Mouse (Mus musculus) heart, postnatal 25 days (tissue): ENCODE results near the gene Snrnp48. TPM values are rescaled to one million over a fixed set of nuclear protein-coding genes. Genes with fewer than 3 reads are reported as not detected.

ENCODE experiments used
- DNase-seq: peaks from one replicate; pipeline ENCODE4 v3.0.0; 2022; ENCODE audit warnings: low spot score
- intact Hi-C: fragments of 180-260 bp; cut with DNase I; formaldehyde crosslinking; loops from one replicate; pipeline ENCODE4 v1.15.1; 2025
- total RNA-seq, 2 experiments: library from RNA; stranded (reverse); gene quantifications; 2 replicates each; pipeline ENCODE4 v1.2.3; 2021

Gene Snrnp48
- total RNA-seq = 10 to 100 TPM in 1 of 2 experiments, 1 to 10 TPM in 1; 9.7 to 10.3 TPM

DNA sequence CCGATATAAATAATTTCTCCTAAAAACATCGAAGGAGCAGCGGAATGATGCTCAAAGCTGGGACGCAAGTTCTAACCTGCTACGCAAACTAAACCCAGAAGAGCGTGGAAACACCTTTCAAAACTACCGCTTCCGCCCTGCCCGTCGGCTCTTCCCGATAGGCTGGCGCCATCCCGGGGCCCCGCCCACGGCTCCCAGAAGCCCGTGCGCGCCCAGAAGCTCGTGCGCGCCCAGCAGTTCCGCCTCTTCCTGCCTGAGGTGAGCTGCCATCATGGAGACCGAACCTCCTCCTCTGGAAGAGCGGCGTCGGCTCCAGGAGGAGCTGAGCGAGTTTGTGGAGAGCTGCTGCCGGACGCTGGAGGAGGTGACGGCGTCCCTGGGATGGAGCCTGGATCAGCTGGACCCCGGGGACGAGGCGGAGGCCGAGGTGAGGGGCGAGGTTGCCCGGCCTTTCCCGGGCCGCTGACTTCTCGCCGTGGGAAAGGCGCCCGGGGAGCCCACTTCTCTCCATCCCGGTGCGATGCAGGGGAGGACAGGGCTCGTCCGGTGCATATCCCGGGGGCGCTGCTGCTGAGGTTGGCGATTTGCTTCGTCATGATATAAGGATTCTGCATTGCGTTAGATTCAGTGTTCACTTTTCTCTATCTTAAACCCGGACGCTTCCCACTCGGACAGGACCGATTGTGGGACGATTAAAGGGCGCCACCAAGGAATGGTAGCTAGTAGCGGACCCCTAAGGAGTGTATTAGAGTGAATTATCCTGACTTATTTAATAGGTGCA is at the start of gene Snrnp48:
TSS of gene Snrnp48 (plus strand) at position 237 of the 781 bp plus-strand sequence.
- peak; percentile 79 for DNase-seq
- intact Hi-C loops = loop anchor here (5.0 to 10.0 kb wide), 3 partner anchors 142 to 773 kb away; partner anchors contain the start of genes Bmp6 and Ssr1

GRCm38 (mm10) chr13:38155523-38155922 is 49.2 kb upstream of the Snrnp48 start:
- no peak for DNase-seq
- intact Hi-C loops = no loop called here

DNA sequence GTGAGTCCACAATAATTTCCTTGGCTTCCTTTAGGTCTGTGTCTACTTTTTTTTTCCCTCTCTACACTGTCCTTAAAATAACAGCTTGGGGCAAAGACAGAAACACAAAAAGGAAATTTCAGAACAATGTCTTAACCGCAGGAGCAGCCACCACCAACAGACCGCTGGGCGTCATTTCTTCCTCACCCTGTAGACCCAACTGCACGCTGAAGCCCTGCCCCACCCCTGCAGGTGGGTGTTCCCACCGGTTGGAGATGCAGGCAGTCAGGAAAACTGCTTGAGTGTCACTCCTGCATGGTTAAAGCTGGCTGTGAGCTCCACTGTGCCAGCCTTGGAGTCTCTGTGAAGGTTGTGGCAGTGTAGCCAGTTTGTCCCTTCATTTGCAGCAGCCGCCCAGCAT is 47.1 kb upstream of the Snrnp48 start:
- intact Hi-C loops = no loop called here
- DNase-seq = no peak

DNA sequence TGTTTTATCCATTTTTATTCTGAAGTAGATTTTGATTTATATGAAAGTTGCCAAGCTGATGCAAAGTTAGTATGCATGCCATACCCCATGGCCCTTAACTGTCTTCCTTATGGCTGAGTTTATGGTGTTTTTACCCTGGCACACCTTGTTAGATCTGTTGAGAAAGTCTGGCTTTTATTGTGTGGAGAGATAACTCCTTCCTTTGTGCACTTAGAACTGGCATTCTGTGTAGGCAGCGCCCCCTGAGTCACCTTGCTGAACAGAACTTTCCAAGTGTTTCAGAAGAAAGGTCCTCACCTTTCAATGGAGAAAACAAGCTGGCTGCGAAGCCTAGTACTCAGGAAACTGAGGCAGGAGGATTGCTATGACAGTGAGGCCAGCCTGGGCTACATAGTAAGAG is 42.7 kb upstream of the Snrnp48 start:
- no peak for DNase-seq
- intact Hi-C loops = no loop called here

DNA sequence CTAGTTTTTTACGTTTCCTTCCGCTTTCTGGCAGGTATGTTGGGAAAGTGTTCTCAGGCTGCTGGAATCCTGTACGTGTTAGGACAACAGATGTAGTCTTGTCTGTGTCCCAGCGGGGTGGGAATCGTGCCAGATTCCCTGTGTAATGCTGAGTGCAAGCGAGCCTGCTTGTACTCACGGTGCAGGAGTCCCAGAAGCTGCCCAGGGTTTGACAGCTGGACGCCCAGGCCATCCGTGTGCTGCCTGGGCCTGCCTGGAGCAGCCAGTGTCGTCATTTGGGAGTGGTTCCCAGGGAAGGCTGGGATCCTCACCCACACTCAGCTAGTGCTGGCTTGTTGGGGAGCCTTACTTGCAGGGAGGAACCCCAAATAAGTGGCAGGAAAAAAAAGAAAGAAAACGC is 42.1 kb upstream of the Snrnp48 start:
- intact Hi-C loops = no loop called here
- peak; percentile 41 for DNase-seq

DNA sequence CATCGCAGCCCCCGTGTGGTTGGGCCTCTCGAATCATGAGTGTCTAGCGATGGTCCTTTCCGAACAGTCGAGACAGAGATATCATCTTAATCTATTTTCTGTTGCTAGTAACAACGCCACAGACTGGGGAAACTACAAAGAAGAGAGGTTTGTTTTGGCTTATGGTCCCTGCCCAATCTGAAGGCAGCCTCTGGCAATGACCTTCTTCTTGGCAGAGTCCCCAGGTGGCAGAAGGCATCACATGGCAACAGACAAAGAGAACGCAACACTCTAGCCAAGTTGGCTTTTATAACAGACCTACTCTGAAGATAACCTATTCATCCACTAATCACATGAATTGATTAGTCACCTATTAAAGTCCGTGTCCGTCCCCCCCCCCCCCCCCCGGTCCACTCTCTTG is 39.8 kb upstream of the Snrnp48 start:
- intact Hi-C loops = no loop called here
- no peak for DNase-seq

- intact Hi-C loops = no loop called here
- no peak for DNase-seq
These were observed 37.7 kb upstream of the Snrnp48 start for GRCm38 (mm10) chr13:38167056-38167455.

GRCm38 (mm10) chr13:38170707-38171144 is 34.0 kb upstream of the Snrnp48 start:
- intact Hi-C loops = loop anchor here (5.0 kb wide), 1 partner anchor 108 kb away; no protein-coding TSS in a partner anchor
- DNase-seq = no peak

GRCm38 (mm10) chr13:38193406-38193805 is 11.3 kb upstream of the Snrnp48 start:
- intact Hi-C loops = loop anchor here (5.0 kb wide), 1 partner anchor 131 kb away; no protein-coding TSS in a partner anchor
- no peak for DNase-seq

GRCm38 (mm10) chr13:38201413-38201812 is 3.3 kb upstream of the Snrnp48 start:
- intact Hi-C loops = loop anchor here (10.0 kb wide), 1 partner anchor 207 kb away; the partner anchor contains the start of gene Ssr1
- no peak for DNase-seq

GRCm38 (mm10) chr13:38204171-38204570 is 567 bp upstream of the Snrnp48 start:
- DNase-seq = no peak
- intact Hi-C loops = loop anchor here (10.0 kb wide), 1 partner anchor 209 kb away; the partner anchor contains the start of gene Ssr1

DNA sequence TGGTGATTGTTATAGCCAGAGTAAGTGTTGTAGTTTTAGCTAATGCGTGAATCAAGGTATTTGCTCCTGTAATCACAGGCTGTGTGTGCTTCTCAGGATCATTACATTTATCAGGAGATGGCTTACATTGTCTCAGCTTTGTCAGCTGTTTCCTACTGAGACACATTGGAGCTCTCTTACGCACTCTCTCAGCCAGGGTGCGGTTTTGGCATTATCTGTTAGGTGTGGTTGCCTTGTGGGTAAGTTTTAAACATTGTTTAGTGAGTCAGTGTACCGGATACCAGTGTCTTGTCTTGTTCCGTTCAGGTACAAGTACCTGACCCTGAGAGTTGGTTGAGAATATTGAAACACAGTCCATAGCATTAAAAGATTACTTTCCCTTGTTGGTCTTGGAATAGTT is 6.4 kb downstream of the Snrnp48 start:
- DNase-seq = no peak
- intact Hi-C loops = no loop called here

DNA sequence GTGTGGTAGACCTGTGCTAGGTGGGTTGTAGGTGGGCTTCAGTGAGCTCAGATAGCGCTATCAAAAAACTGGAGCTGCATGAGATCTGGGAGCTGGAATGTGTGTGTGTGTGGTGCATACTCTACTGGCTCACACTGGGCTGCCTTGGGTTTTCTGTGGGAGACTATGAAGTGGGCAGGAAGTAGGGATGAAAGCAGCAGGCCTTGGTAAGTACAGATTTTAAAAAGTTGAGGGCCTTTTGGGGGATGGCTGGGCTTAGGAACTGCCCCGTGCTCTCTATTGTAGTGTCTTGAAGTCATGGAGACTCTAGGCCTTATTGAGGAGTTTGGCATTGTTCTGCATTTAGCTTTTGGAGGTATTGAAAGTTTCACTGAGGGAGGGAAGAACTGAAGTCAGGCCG is 13.9 kb downstream of the Snrnp48 start:
- no peak for DNase-seq
- intact Hi-C loops = no loop called here

DNA sequence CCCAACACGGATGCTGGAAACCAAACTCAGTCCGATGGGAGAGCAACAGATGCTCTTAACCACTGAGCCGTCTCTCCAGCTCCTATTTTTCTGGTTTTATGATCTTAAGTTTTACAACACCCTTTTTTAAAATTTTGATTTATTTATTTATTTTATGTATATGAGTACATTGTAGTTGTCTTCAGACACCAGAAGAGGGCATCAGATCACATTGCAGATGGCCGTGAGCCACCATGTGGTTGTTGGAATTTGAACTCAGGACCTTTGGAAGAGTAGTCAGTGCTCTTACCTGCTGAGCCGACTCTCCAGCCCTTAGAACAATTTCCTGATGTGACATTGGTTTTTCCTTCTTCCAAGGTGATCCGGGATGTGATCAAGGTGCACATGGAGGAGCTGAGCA is 15.6 kb downstream of the Snrnp48 start:
- intact Hi-C loops = no loop called here
- DNase-seq = no peak

DNA sequence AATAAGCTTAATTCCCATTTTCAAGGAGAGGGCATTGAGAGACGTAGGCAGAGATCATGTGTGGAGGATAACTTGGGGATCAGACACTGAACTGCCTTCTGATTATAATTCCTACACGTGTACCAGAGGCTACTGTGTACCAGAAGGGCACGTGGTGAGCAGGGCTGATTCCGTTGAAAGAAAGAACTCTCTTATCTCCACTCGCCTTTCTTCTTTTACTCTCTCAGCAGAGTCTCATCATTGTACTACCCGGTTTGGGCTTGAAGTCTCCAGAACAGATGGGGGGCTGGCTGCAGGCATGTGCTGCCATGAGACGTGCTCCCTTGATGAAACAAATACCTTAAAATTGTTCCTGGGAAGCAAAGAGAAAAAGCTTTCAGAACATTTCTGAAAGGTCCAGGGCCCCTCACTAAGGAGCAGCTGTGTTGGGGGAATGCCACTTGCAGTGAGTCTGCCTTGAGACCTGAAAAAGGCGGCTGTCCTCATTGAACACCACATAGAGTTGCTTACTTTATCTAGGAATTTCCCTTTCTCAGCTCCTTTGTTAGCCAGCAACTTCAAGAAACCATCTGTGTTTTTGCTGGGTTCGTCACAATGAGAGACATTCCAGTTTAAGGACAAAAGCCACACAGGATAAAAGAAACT is 25.6 kb downstream of the Snrnp48 start:
- intact Hi-C loops = no loop called here
- no peak for DNase-seq

DNA sequence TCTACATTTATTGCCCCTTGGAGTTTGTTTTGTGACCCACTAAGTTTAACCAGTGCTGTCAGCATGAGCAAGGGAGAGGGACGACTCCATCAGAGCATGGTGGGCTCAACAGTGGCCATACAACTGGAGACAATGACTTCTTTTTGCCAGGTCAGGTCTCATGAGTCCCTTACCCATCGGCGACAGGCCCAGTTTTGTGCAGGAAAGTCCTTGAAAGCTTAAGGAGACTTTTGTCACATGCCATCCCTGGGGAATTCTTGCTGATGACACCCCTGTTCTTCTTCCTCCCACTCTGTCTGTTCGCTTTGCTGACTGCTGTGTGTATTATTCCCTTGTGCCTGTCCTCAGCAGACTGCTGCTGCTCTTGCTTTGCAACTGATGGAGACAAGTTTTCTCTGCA is 27.7 kb downstream of the Snrnp48 start:
- intact Hi-C loops = no loop called here
- no peak for DNase-seq

- intact Hi-C loops = no loop called here
- no peak for DNase-seq
These were observed 28.3 kb downstream of the Snrnp48 start for GRCm38 (mm10) chr13:38232856-38233625.

DNA sequence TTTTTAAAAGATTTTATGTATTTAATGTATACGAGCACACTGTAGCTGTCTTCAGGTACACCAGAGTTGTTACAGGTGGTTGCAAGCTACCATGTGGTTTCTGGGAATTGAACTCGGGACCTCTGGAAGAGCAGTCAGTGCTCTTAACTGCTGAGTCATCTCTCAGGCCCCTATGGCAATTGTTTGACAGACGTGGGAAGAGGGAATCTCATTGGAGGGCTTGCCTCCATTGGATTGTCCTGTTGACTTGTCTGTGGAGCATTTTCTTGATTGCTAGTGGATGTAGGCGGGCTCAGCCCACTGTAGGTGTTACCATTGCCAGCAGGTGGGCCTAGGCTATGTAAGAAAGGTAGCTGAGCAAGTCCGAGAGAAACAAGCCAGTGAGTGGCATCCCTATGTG is 29.9 kb downstream of the Snrnp48 start:
- DNase-seq = no peak
- intact Hi-C loops = no loop called here

DNA sequence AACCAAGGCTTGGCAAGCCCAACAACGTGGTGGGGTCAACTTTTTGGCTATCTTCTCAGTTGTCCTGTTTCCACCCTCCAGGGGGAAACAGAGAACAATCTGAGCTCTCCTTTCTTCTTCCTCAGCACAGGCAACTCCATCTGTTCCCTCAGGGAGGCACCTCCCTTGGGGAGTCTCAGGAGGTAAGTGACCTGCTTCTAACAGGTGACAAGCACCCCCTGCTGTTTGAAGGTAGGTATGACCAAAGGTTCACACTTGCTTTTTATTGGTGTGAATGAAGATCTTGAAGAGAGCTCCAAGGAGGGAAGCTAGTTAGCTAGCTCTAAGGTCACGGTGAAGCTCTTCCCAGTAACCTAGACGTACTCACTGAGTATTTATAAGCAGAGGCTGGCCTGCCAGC is 30.6 kb downstream of the Snrnp48 start:
- DNase-seq = no peak
- intact Hi-C loops = no loop called here

DNA sequence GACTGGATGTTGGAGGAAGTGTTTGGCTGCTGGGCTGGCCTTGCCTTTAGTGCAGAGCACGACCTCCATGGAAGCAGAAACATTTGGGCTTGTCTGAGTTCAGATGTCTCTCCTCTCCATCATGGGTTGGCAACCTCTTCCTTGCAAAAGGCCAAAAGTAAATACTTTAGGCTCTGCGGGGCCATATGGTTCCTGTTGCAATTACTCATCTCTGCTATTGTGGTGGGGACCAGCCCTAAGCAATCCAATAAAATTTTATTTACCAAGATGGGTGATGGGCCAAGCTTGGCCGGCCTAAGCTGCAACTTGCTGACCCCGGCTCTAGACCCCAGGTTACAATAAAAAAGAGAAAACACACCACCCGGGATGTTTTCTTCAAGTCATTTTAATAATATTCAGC is 43.4 kb downstream of the Snrnp48 start:
- DNase-seq = no peak
- intact Hi-C loops = no loop called here
